In the genomic region with DNA sequence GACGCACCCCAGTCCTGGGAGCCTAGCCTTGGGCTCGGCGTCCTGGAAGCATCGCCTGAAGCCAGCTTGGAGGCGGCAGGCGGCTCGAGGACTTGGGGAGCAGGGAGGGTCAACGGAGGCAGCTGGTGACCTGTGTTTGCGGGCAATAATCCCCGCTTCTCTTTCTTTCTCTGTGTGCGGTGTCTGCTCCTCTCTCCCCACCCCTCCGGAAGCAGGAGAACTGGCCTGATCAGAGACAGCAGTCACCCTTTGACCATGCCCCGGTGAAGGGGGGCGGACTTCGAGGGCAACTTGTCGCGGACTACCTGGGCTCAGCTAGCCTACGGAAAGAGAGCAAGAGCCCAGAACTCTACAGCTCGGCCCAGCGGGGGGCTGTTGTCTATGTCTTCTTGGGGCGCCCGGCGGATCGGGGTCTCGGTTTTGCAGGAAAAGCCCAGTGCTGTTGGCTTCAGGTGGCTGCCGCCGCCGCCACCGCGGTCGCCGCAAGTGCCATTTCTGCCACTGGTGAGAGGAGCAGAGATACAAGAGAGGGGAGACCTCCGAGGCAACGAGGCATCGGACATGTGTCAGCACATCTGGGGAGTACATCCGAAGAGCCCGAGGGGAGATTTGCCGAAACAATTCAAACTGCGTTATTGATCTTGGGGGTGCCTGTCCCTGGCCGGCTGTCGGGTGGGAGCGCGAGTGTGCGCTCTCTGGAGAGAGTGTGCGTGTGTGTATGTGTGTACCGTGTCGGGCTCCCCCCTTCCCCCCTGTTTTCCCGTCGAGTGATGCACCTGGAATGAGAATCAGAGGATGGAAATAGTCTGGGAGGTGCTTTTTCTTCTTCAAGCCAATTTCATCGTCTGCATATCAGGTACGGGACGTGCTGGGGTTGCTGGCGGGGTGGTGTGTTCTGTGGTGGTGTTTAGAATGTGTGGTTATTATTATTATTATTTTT, we compare ENCODE assay signal across 9 mouse cellular contexts. TPM values are rescaled to one million over a fixed set of nuclear protein-coding genes. Genes with fewer than 3 reads are reported as not detected.
DNase-seq lines count a peak whose midpoint lies in the region; ATAC-seq lines count a peak whose summit lies in the region.
"Had no signal": no experiment of that assay in that cellular context is flagged by ENCODE, and none has a peak within 500 bp of the region (broad histone marks: within the 10 kb centered on the region; RNA-seq: fewer than 3 reads in every experiment).

No protein-coding gene starts in this region.

- H3K27ac ChIP-seq in heart, embryonic 15.5 days, result no peak overlapping the region
- H3K27ac ChIP-seq in embryonic facial prominence, embryonic 14.5 days (replicated peaks; ENCODE audit: low read depth, low read length), result no peak overlapping the region
- H3K27ac ChIP-seq in limb, embryonic 11.5 days (replicated peaks; ENCODE audit: low read depth, low read length), result no peak overlapping the region

- H3K4me2 ChIP-seq in heart, embryonic 15.5 days, result peak overlapping the region; percentile 63
- H3K4me2 ChIP-seq in embryonic facial prominence, embryonic 14.5 days (ENCODE audit: low read depth, low read length), result peak overlapping the region; percentile 85
- H3K4me2 ChIP-seq in limb, embryonic 11.5 days (ENCODE audit: low read depth, severe bottlenecking), result peak overlapping the region; percentile 59

- DNase-seq in heart, adult 8-10 months (ENCODE audit: low spot score), result no peak
- peak; percentile 14 for DNase-seq in R1 (ENCODE audit: low read depth, low spot score)
- no peak for DNase-seq in embryonic facial prominence, embryonic 14.5 days (ENCODE audit: low spot score)
- peak; percentile 26 for DNase-seq in limb, embryonic 11.5 days (ENCODE audit: low spot score)
- DNase-seq in right cerebral cortex, postnatal 25 days, result peak; percentile 23
- DNase-seq in c-Kit-positive CD71-positive TER-119-positive erythroid progenitor cells, embryonic 14.5 days (ENCODE audit: low spot score), result no peak
- no peak for DNase-seq in urinary bladder, adult 18-20 months (ENCODE audit: low spot score in 2 of 2)

- H3K9ac ChIP-seq in heart, embryonic 15.5 days, result no peak overlapping the region
- peak overlapping the region; percentile 37; the same call in 1 of the 2 replicates for H3K9ac ChIP-seq in embryonic facial prominence, embryonic 14.5 days (ENCODE audit: low read depth, low read length)
- no peak overlapping the region for H3K9ac ChIP-seq in limb, embryonic 11.5 days (ENCODE audit: low read length)

- peak overlapping the region; percentile 39 for H3K4me3 ChIP-seq in heart, embryonic 15.5 days
- H3K4me3 ChIP-seq in embryonic facial prominence, embryonic 14.5 days (ENCODE audit: low read depth, low read length), result peak overlapping the region; percentile 47
- H3K4me3 ChIP-seq in limb, embryonic 11.5 days (ENCODE audit: low read depth, low read length), result peak overlapping the region; percentile 28

- peaks cover 71% of the 10 kb centered on the region for H3K27me3 ChIP-seq in heart, embryonic 15.5 days
- H3K27me3 ChIP-seq in embryonic facial prominence, embryonic 14.5 days (replicated peaks; ENCODE audit: control insufficient read depth, insufficient read depth, low read length), result peaks cover 61% of the 10 kb centered on the region
- peaks cover 47% of the 10 kb centered on the region for H3K27me3 ChIP-seq in limb, embryonic 11.5 days (ENCODE audit: control insufficient read depth, insufficient read depth, low read length)

- no peaks in the 10 kb centered on the region for H3K9me3 ChIP-seq in heart, embryonic 15.5 days (replicated peaks)
- H3K9me3 ChIP-seq in embryonic facial prominence, embryonic 14.5 days (ENCODE audit: control insufficient read depth, low read length), result no peaks in the 10 kb centered on the region
- H3K9me3 ChIP-seq in limb, embryonic 11.5 days (ENCODE audit: control insufficient read depth, low read length), result no peaks in the 10 kb centered on the region

- H3K36me3 ChIP-seq in heart, embryonic 15.5 days, result no peaks in the 10 kb centered on the region
- H3K36me3 ChIP-seq in embryonic facial prominence, embryonic 14.5 days (ENCODE audit: control insufficient read depth, insufficient read depth, low read length), result no peaks in the 10 kb centered on the region
- no peaks in the 10 kb centered on the region for H3K36me3 ChIP-seq in limb, embryonic 11.5 days (ENCODE audit: control insufficient read depth, insufficient read depth, low read length)

- WGBS in heart, embryonic 15.5 days, result 2% methylated on average over 53 of the region's 53 CpGs
- 2% methylated on average over 45 of the region's 53 CpGs for WGBS in embryonic facial prominence, embryonic 14.5 days
- 1% methylated on average over 52 of the region's 53 CpGs for WGBS in limb, embryonic 11.5 days

- peaks cover 14% of the 10 kb centered on the region for H3K4me1 ChIP-seq in heart, embryonic 15.5 days (replicated peaks)
- H3K4me1 ChIP-seq in embryonic facial prominence, embryonic 14.5 days (ENCODE audit: control insufficient read depth, insufficient read depth, low read length), result peaks cover 12% of the 10 kb centered on the region; the same call in 1 of the 2 replicates
- H3K4me1 ChIP-seq in limb, embryonic 11.5 days (ENCODE audit: control insufficient read depth, insufficient read depth, low read length), result no peaks in the 10 kb centered on the region; the same call in 1 of the 2 replicates

- no peak for ATAC-seq in heart, embryonic 15.5 days (replicated peaks; ENCODE audit: insufficient number of reproducible peaks, insufficient read depth, low FRiP score, low read depth)
- ATAC-seq in embryonic facial prominence, embryonic 14.5 days (ENCODE audit: low read depth), result no peak
- ATAC-seq in limb, embryonic 11.5 days (ENCODE audit: insufficient number of reproducible peaks, low FRiP score, low TSS enrichment, low read depth), result no peak

RNA-seq across cellular contexts. Expression of a gene that starts 1.9 kb away (rescaled TPM):
- 0.06 and 0.18 TPM in 2 replicates for polyA plus RNA-seq in heart, embryonic 15.5 days (2015; fragmentation: Nextera tagmentation; extraction: Ambion mirVana)
- not detected for total RNA-seq in heart, adult 8-10 months (2022)
- 2.0 and 2.5 TPM in 2 replicates for polyA plus RNA-seq in embryonic facial prominence, embryonic 14.5 days (2014; fragmentation: Nextera tagmentation; extraction: Ambion mirVana)
- 0.08 TPM in 1 of 2 replicates, not detected in the other for polyA plus RNA-seq in limb, embryonic 11.5 days (2014; fragmentation: Nextera tagmentation; extraction: Ambion mirVana)
- total RNA-seq: MEL had no signal

Comparison
In these comparisons a context has a peak if more than half of its experiments do, and no peak if none do; other contexts are left out.
1. DNase-seq: peak in R1 (single experiment), limb, embryonic 11.5 days (single experiment) and right cerebral cortex, postnatal 25 days (single experiment); none in heart, adult 8-10 months (single experiment), embryonic facial prominence, embryonic 14.5 days (single experiment), c-Kit-positive CD71-positive TER-119-positive erythroid progenitor cells, embryonic 14.5 days (single experiment) and urinary bladder, adult 18-20 months (0 of 2).
2. Peak in every context shown above with its lines, with median percentiles within 50 percentile points of each other: H3K4me2 ChIP-seq and H3K4me3 ChIP-seq.